Mouse (Mus musculus) 416B (cell line): ENCODE measurements around the gene Tspan18.

Experiments
- DNase-seq: peaks from one replicate; pipeline ENCODE4 v3.0.0; 2011; ENCODE audit warnings: low read depth

Gene Tspan18

GRCm38 (mm10) chr2:93339373-93340106, 5.2 kb upstream of the Tspan18 start:
- no peak for DNase-seq

- no peak for DNase-seq
These were observed 1.7 kb upstream of the Tspan18 start for GRCm38 (mm10) chr2:93335996-93336395.

GRCm38 (mm10) chr2:93333241-93333816, 976 bp downstream of the Tspan18 start:
- no peak for DNase-seq

- DNase-seq: no peak
These were observed 2.0 kb downstream of the Tspan18 start for GRCm38 (mm10) chr2:93332277-93332676.

GRCm38 (mm10) chr2:93331121-93331520, 3.2 kb downstream of the Tspan18 start:
- no peak for DNase-seq

- no peak for DNase-seq
These were observed 5.2 kb downstream of the Tspan18 start for GRCm38 (mm10) chr2:93329120-93329519.

GRCm38 (mm10) chr2:93327915-93328555, 6.3 kb downstream of the Tspan18 start:
- DNase-seq: no peak

- DNase-seq: no peak
These were observed 9.6 kb downstream of the Tspan18 start for GRCm38 (mm10) chr2:93324681-93325080.

GRCm38 (mm10) chr2:93321946-93322345, 12.4 kb downstream of the Tspan18 start:
- no peak for DNase-seq

- no peak for DNase-seq
These were observed 14.0 kb downstream of the Tspan18 start for GRCm38 (mm10) chr2:93320267-93320666.

GRCm38 (mm10) chr2:93319598-93319997, 14.7 kb downstream of the Tspan18 start:
- no peak for DNase-seq

GRCm38 (mm10) chr2:93318781-93319349, 15.4 kb downstream of the Tspan18 start:
- DNase-seq: no peak

- no peak for DNase-seq
These were observed 20.3 kb downstream of the Tspan18 start for GRCm38 (mm10) chr2:93313768-93314632.

GRCm38 (mm10) chr2:93312458-93312857, 21.8 kb downstream of the Tspan18 start:
- no peak for DNase-seq

- DNase-seq: no peak
These were observed 24.4 kb downstream of the Tspan18 start for GRCm38 (mm10) chr2:93309724-93310413.

GRCm38 (mm10) chr2:93306898-93307297, 27.4 kb downstream of the Tspan18 start:
- no peak for DNase-seq

GRCm38 (mm10) chr2:93304273-93304634, 30.1 kb downstream of the Tspan18 start:
- DNase-seq: no peak

GRCm38 (mm10) chr2:93303585-93304272, 30.6 kb downstream of the Tspan18 start:
- DNase-seq: no peak

- no peak for DNase-seq
These were observed 31.1 kb downstream of the Tspan18 start for GRCm38 (mm10) chr2:93303260-93303584.

- peak; percentile 19 for DNase-seq
These were observed 36.6 kb downstream of the Tspan18 start for GRCm38 (mm10) chr2:93297656-93298055.
